Mouse (Mus musculus): ENCODE results near the gene Fam229b.

Gene Fam229b

GRCm38 (mm10) chr10:39137766-39138165, 4.1 kb upstream of the Fam229b start:
- DNase-seq (ENCODE audit: low read depth): no peak

GRCm38 (mm10) chr10:39121412-39121811, 12.3 kb downstream of the Fam229b start:
- DNase-seq (ENCODE audit: low read depth): no peak

DNA sequence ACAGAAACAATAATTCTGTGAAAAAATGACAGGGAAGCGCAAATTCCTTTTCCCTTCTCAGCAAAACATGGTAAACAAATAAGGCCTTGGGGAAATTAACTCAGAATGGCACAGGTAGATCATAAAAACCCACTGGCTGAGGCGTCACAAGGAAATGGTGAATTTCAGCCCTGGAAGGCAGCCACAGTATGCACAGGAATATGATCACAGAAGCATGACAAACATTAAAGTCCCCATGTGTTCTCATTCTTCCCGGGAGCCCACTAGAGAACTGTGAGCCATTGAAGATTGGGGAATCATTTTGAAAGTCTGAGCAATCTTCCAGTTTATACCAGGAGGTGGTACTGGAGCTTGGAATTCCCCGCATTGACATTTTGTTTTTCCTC, 24.2 kb downstream of the Fam229b start:
- DNase-seq (ENCODE audit: low read depth): no peak

DNA sequence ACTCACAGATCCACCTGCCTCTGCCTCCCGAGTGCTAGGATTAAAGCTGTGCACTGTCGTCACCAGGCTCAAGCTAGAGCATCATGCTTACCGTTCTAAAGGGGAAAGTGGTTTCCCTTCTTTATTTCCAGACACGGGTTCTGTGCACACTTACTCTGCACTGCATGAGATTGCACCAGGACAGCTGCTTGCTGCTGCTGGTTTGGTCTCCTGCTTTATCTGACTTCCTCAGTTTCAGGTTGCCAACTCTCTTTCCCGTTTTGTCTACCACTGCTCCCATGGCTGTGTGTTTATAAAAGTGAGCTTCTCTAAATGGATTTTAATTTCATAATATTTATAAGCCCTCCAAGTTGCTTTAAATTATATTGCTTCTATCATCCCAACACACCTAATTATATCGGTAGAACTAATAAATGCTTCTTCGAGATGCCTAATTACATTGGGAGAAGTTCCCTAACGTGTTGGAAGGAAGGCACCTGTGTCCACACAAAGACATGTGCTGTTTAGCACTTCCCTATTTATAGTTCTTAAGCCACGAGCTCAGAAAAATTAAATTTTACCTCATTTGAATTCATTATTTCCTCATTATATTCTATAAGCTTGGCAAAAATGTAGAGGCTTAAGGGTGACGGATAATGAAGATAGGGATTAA, 24.8 kb downstream of the Fam229b start:
- DNase-seq (ENCODE audit: low read depth): no peak

DNA sequence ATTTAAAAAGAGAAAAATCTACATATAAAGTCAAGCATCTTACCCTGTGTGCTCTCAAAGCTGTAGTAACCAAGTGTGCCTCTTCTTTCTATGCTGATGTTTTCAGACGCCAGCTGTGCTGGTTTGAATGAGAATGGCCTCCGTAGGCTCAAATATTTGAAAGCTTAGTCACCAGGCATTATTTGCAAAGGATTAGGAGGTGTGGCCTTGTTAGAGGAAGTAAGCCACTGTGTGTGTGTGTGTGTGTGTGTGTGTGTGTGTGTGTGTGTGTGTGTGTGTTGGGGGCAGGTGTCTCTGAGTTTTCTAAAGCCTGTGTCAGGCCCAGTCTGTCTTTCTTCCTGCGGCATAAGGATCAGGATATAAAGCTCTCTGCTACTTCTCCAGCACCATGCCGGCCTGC, 26.8 kb downstream of the Fam229b start:
- no peak for DNase-seq (ENCODE audit: low read depth)

DNA sequence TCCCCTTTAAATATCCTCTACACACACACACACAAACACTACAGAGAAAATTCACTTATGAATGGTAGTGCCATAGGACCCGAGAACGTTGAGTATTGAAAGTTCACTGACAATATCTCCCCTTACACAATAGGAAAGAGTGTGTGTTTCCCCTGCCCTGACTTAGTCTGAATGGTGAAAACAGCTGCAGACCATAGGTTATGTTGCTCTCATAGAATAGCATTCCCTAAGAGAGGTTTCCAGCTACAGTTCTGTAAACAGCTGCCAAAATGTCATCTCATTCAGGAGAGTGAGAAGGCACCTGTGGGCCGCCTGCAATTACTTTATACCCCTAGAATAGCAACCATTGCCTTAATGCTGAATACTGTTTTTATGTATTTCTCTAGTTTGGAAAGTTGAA, 27.3 kb downstream of the Fam229b start:
- DNase-seq (ENCODE audit: low read depth): no peak

DNA sequence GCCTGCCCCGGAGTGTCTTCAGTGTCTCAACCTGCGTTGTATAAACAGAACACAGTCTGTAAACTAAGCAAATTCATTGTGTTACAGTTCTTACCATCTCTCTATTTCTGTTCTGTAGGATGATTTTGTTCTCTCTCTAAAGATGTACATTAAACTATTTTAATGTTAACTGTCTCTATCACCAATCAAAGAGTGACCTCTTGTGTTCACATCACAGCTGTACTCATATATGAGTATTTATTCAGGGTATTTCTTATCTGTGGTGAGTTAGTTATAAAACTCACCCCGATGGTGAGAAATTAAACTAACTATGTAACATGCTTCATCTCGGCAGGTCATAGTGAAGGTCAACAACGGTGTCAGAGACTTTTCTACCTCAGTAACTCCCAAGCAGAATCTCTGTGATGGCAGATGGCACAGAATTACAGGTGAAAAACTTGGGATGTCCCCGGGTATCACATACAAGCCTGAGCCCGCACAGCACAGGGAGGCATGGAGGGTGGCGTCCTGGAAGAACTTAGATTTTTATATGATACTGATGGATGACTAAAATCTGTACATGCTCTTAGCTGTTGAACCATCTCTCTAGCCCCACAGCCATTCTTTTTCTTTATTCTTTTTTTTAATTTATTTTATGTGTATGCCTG, 28.8 kb downstream of the Fam229b start:
- no peak for DNase-seq (ENCODE audit: low read depth)

GRCm38 (mm10) chr10:39098746-39099145, 35.0 kb downstream of the Fam229b start:
- no peak for DNase-seq (ENCODE audit: low read depth)

- peak; percentile 16 for DNase-seq (ENCODE audit: low read depth)
Measured at GRCm38 (mm10) chr10:39096981-39097380, 36.7 kb downstream of the Fam229b start.

GRCm38 (mm10) chr10:39072048-39072447, 61.7 kb downstream of the Fam229b start:
- no peak for DNase-seq (ENCODE audit: low read depth)
